Mouse (Mus musculus) mouse embryonic stem cell (cell line): ENCODE results near the gene Ccdc97.

Experiments used
- in situ Hi-C, 2 experiments: fragments of 300-500 bp; cut with MboI; formaldehyde crosslinking; loops; 1 replicate in 1 of 2; 3 replicates in 1 of 2; pipeline ENCODE4 v1.14.3; 2019 to 2020; ENCODE audit warnings: low sequenced_read_pairs in 2 of 2, low pct_unique_long_range_greater_than_20kb in 1 of 2, mixed read lengths in 1 of 2; ENCODE audit not compliant: unreplicated experiment in 1 of 2

The Ccdc97 gene

DNA sequence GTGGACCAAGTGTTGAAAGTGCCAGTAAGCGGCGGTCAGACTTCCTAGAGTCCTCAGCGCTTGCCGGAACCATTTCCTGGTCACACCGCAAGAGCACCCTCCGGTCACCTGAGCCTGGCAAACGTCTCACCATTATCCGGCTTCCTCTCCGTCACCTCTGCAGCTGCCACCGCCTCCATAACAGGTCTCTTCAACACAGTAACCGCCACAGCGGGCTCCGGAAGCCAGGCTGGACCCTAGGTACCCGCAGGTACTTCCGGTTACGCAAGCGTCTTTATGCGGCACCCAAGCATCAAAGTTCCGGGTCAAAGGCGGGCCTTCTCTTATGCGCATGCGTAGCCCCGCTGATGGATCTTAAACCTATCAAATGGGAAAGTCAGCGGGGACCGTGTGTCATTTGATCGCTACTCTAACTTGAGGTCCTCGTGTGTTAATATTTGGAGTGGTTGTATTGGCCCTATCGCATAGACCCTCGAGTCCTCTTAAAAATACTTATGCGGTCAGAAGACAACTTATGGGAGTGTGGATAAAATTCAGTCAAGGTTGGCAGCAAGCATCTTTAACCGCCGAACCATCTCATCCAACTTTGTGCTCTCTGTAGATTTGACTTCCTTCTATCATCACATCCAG, at the start of gene Ccdc97:
Gene Ccdc97 (minus strand): TSS at position 301 of the 630 bp plus-strand sequence.
- in situ Hi-C loops, result no loop called here

DNA sequence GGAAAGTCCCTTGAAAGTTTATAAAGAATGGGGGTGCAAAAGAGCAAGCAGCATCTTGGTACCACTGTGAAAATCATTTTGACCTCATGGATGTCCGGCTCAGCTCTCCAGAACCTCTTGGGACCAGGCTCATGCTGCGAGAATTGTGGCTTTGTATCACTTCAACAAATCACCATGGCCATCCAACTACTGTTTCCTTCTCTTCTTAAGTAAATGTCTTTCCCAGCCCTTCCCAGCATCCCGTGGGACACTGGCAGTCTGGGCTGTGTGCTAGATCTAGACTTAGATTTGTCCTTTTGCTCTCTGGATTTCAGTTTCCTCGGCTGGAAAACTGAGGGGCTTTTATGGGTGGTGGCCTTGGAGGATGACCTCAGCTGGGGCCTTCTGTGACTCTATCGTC, 49.3 kb upstream of the Ccdc97 start:
- in situ Hi-C loops, result no loop called here

- in situ Hi-C loops, result no loop called here
These were observed 47.2 kb upstream of the Ccdc97 start for GRCm38 (mm10) chr7:25766108-25766507.

DNA sequence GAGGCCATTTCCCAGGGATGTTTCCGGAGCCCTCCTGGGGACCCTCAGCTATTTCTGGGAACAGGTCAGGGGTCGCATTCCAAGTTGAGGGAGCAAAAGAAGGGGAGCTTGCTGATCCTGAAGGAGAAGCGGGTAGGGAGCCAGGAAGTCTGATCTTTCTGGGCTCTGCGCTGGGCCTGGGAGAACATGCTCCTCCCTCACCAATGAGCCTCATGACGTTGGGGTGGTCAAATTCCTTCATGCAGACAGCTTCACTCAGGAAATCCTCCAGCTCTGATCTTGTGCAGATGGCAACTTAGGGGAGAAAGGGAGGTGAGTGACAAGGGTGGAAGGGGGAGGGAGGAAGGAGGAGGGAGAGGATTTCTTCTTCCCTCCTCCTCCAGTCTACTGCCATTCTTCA, 45.3 kb upstream of the Ccdc97 start:
- in situ Hi-C loops, result no loop called here

GRCm38 (mm10) chr7:25763678-25764077, 44.8 kb upstream of the Ccdc97 start:
- in situ Hi-C loops, result no loop called here

- in situ Hi-C loops, result no loop called here
These were observed 42.5 kb upstream of the Ccdc97 start for GRCm38 (mm10) chr7:25761354-25761753.

GRCm38 (mm10) chr7:25756011-25756410, 37.1 kb upstream of the Ccdc97 start:
- in situ Hi-C loops, result loop anchor here (5.0 to 10.0 kb wide), 2 partner anchors 36 to 149 kb away; no protein-coding TSS in a partner anchor

DNA sequence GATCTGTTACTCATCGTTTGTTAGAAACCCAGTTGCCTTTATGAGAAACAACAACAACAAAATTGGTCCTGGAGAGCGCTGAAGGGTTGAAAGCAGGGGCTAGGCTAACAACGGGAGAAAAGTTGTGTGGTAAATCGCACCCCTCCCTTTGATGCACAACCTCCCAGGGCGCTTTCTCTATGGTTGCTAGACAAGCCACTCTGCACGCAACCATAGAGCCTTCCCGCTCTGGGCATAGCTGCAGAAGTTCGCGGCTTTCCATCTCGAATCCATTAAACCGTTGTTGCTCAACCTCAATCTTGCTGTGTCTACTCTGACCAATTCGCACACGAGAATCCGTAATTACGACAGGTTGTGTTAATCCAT, 36.6 kb upstream of the Ccdc97 start:
- in situ Hi-C loops, result loop anchor here (5.0 to 10.0 kb wide), 2 partner anchors 37 to 149 kb away; no protein-coding TSS in a partner anchor

DNA sequence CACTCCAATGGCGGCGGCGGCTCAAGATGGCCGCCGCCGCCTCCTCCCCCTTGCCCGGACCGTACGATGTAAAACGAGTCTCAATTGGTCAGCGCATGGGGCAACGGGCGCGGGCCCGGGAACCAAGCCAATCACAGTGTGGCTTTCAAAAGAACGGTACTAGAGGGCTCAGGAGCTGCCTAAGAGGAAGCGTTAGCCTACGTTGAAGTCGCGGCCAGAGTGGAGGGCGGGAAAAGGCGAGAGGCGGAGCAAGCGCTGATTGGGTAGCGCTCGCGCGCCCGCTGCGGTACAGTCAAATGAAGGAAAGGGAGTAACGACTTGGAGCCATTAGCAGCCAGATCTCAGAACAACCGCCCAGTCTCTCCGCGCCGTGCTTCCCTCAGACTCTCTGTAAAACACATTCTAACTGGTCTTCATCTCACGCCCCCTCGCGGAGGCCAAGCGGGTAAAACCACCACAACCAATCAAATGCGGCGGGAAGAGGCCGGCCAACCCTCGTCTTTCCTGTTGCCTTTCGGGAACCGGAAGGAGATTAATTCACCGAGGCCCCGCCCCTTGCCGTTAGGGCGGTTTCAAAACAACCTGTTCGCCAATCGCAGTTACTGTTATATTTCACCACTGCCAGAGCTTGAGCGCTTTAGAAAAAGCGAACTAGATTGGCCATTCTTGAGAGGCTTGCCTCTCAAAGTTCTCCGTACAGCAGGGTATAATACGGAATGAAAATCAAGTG, 36.0 kb upstream of the Ccdc97 start, which contains the start of gene Hnrnpul1:
Gene Hnrnpul1 (minus strand): TSS at position 20 of the 730 bp plus-strand sequence.
- in situ Hi-C loops, result loop anchor here (5.0 to 10.0 kb wide), 2 partner anchors 37 to 150 kb away; no protein-coding TSS in a partner anchor

- in situ Hi-C loops, result loop anchor here in 1 of 2 experiments (10.0 kb wide), 1 partner anchor 150 kb away; no protein-coding TSS in a partner anchor
These were observed 35.5 kb upstream of the Ccdc97 start for GRCm38 (mm10) chr7:25754439-25754737.

- in situ Hi-C loops, result loop anchor here in 1 of 2 experiments (10.0 kb wide), 1 partner anchor 151 kb away; no protein-coding TSS in a partner anchor
These were observed 35.0 kb upstream of the Ccdc97 start for GRCm38 (mm10) chr7:25753643-25754438.

DNA sequence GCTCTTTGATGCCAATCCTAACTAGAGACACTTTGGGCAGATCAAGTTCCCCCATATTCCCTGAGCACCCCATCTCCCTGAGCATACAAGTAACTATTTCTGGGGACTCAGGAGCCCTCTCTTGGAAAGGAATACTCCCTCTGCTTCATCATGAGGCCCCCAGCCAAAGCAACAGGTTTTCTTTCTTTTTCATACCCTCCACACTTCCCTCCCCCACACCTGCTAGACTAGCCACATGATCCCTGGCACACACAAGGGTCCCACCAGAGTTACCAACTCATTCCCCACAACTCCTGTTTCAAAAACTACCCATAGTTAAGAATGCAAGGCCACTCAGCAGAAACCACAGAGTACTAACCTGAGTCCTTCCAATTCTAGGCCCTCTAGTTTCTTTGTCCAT, 34.2 kb upstream of the Ccdc97 start:
- in situ Hi-C loops, result loop anchor here in 1 of 2 experiments (10.0 kb wide), 1 partner anchor 152 kb away; no protein-coding TSS in a partner anchor

DNA sequence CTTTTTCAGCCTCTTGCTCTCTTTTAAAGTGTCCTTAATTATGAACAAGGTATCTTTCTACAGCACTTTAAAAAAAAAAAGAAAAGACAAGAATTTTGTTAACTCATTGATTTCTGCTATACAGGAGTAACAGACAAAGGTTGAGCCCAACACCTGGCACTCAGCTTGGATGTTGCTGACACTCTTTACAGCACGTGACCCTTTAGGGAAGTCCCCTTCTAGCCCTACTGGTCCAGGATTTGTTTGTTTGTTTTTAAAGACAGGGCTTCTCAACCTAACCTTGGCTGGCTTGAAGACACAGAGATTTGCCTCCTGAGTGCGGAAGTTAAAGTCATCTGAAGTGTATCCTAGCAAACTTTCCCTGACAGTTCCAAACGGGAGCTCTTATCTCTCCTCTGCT, 28.0 kb upstream of the Ccdc97 start:
- in situ Hi-C loops, result no loop called here

GRCm38 (mm10) chr7:25738277-25738676, 19.4 kb upstream of the Ccdc97 start:
- in situ Hi-C loops, result no loop called here

DNA sequence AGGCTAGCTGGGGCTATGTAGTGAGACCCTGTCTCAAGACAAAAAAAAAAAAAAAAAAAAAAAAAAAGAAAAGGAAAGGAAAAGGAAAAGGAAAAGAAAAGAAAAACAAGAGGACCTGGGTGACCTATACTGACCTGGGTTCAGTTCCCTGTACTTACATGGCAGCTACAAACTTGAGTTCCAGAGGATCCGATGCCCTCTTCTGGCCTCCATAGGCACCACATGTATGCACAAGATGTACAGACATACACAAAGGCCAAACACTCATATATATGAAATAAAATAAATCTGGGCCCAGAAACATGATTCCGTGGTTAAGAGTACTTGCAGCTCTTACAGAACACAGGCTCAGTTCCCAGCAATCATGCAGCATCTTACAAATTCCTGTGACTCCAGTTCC, 18.0 kb upstream of the Ccdc97 start:
- in situ Hi-C loops, result no loop called here

DNA sequence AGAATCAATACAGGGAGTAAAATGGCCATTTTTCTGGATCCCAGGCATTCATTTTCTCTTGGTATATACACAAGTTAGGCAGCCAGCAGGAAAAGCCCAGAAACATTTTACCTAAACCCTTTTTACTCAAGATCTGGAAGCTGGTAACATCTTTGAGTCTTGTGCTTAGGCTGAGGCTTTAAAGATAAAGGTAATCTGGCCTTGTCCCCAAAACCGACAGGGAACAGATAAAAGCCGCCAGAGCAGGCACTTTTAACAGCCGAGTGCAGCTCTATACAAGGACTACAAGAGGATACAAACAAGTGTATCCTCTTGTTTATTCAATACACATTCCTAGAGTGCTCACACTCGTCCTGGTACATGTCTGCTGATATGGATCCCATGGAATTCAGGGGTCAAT, 16.1 kb upstream of the Ccdc97 start:
- in situ Hi-C loops, result no loop called here

DNA sequence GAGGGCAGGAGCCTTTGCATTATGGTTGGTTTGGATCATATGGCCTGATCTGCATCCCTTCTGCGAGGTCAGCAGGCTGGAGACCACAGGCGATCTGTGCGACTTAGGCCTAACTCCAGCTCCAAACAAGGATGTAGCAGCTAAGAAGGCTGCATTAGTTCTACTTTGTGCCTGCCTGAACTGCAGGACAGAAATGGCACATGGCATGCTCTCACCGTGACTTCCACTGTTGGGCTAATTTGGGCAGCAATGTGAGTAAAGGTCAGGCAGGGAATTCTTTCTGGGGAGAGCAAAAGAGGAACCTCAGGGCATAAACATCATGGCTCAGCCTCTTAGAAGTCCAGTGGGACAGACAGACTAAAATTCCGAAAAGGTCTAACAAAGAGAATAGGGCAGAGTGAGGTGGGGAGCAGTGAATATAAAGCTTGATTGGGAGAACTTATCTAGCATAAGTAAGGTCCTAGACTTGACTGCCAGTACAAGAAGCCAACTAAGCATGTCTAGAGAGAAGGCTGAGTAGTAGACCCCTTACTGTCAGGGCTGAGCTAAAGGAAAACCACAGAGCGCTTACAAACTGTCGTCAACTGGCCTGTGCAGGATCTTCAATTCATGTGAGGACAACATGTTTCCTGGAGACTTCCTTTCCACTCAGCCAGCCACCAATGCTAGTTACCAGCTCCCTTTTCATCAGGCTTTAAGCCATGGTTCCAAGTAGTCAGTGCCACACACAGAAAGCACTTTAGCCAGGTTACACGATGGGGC, 12.6 kb upstream of the Ccdc97 start:
- in situ Hi-C loops, result no loop called here

- in situ Hi-C loops, result no loop called here
These were observed 11.0 kb upstream of the Ccdc97 start for GRCm38 (mm10) chr7:25729862-25730261.
